Mouse (Mus musculus) stomach, embryonic 16.5 days (tissue): ENCODE measurements around the gene Klc1. TPM values are rescaled to one million over a fixed set of nuclear protein-coding genes. Genes with fewer than 3 reads are reported as not detected.
"Not testable (repeated sequence)": the region's sequence is repeated elsewhere in the genome, so short reads cannot be mapped to it uniquely, and the experiment has no call there.

Source experiments
- ATAC-seq: fragments of 200-750 bp; cut with Nextera tagmentation; 2 replicates; pipeline ENCODE4 v1.8.0; 2017; ENCODE audit warnings: moderate number of reproducible peaks, moderate TSS enrichment; ENCODE audit not compliant: insufficient read depth, low FRiP score
- H3K27ac ChIP-seq: fragments of 300-500 bp; sonication (generic); 2 replicates; pipeline ENCODE4 v1.5.1; 2014; ENCODE audit warnings: low read length
- H3K27me3 ChIP-seq: fragments of 300-500 bp; sonication (generic); 2 replicates; pipeline ENCODE4 v1.6.1; 2014; ENCODE audit warnings: low read length, control low read depth, mixed read lengths; ENCODE audit not compliant: control insufficient read depth, insufficient read depth
- H3K36me3 ChIP-seq: fragments of 300-500 bp; sonication (generic); 2 replicates; pipeline ENCODE4 v1.6.1; 2014; ENCODE audit warnings: low read length; ENCODE audit not compliant: control insufficient read depth, insufficient read depth
- H3K4me1 ChIP-seq: fragments of 300-500 bp; sonication (generic); 2 replicates; pipeline ENCODE4 v1.6.1; 2014; ENCODE audit warnings: low read length, control low read depth, mixed read lengths; ENCODE audit not compliant: control insufficient read depth, insufficient read depth
- H3K4me2 ChIP-seq: fragments of 300-500 bp; sonication (generic); 2 replicates; pipeline ENCODE4 v1.6.1; 2014; ENCODE audit warnings: low read depth, low read length, mixed read lengths
- H3K4me3 ChIP-seq: fragments of 300-500 bp; sonication (generic); replicated peaks from 2 replicates; pipeline ENCODE4 v1.5.1; 2014; ENCODE audit warnings: mild to moderate bottlenecking, low read length
- H3K9ac ChIP-seq: fragments of 300-500 bp; sonication (generic); 2 replicates; pipeline ENCODE4 v1.6.1; 2014; ENCODE audit warnings: low read length
- H3K9me3 ChIP-seq: fragments of 300-500 bp; sonication (generic); replicated peaks from 2 replicates; pipeline ENCODE4 v1.6.1; 2016; ENCODE audit warnings: low read length, control low read depth; ENCODE audit not compliant: control insufficient read depth
- WGBS: fragments of 180-500 bp; shearing (Covaris S2); extraction: QIAGEN DNeasy Blood & Tissue Kit; methylation state at CpG from one replicate; pipeline ENCODE4 v1.1.7; 2014; 5-methylcytosine and 5-hydroxymethylcytosine counted together
- polyA plus RNA-seq: library from polyadenylated mRNA; unstranded; fragments of >200 nt; fragmentation: Nextera tagmentation; extraction: Ambion mirVana; gene quantifications from 2 replicates; pipeline ENCODE4 v1.2.1, GENCODE M21; 2015

Klc1 gene
- polyA plus RNA-seq: 90.8 and 96.1 TPM in 2 replicates

GRCm38 (mm10) chr12:111758381-111759175, at the start of gene Klc1:
Gene Klc1 (plus strand): TSS chr12:111758849.
- H3K9me3 ChIP-seq: no peaks in the 10 kb centered on the region
- H3K9ac ChIP-seq: peak within 1 kb of the TSS; percentile 97
- WGBS: under 1% methylated on average over 75 of the region's 85 CpGs
- peak within 1 kb of the TSS; percentile 97 for H3K4me2 ChIP-seq
- H3K4me3 ChIP-seq: peak within 1 kb of the TSS; percentile 78
- peak; percentile 72 for ATAC-seq
- H3K27me3 ChIP-seq: no peaks in the 10 kb centered on the region
- H3K36me3 ChIP-seq: no peaks in the 10 kb centered on the region
- H3K27ac ChIP-seq: peak within 1 kb of the TSS; percentile 91
- H3K4me1 ChIP-seq: peaks cover 29% of the 10 kb centered on the region

- no peak overlapping the region for H3K9ac ChIP-seq
- H3K27me3 ChIP-seq: no peaks in the 10 kb centered on the region
- no peak overlapping the region for H3K4me3 ChIP-seq
- no peak overlapping the region for H3K4me2 ChIP-seq
- no peak for ATAC-seq
- peaks cover 24% of the 10 kb centered on the region for H3K4me1 ChIP-seq
- WGBS: 87% methylated on average over 10 of the region's 10 CpGs
- H3K27ac ChIP-seq: no peak overlapping the region
- H3K36me3 ChIP-seq: peaks cover 11% of the 10 kb centered on the region; the same call in 1 of the 2 replicates
- no peaks in the 10 kb centered on the region for H3K9me3 ChIP-seq
Observed at GRCm38 (mm10) chr12:111710091-111710490, 48.6 kb upstream of the Klc1 start.

- Histone ChIP-seq H3K4me2 (peak overlapping the region; percentile 94), H3K27ac (peak overlapping the region; percentile 62; the same call in 1 of the 2 replicates), H3K36me3 (peaks cover 11% of the 10 kb centered on the region; the same call in 1 of the 2 replicates), H3K4me3 (peak overlapping the region; percentile 82), H3K9me3 (no peaks in the 10 kb centered on the region), H3K4me1 (peaks cover 12% of the 10 kb centered on the region), H3K9ac (peak overlapping the region; percentile 98), H3K27me3 (no peaks in the 10 kb centered on the region)
- under 1% methylated on average over 33 of the region's 33 CpGs for WGBS
- no peak for ATAC-seq
Observed at GRCm38 (mm10) chr12:111712476-111712875, 46.2 kb upstream of the Klc1 start.

GRCm38 (mm10) chr12:111713004-111713651, 45.5 kb upstream of the Klc1 start, which contains the start of the genes Bag5 and Apopt1:
Gene Bag5 (minus strand): TSS chr12:111713257.
Gene Apopt1 (plus strand): TSS chr12:111713261.
- peak; percentile 96 for ATAC-seq
- Histone ChIP-seq H3K4me3 (peak within 1 kb of the TSS; percentile 82), H3K27ac (peak within 1 kb of the TSS; percentile 62), H3K9ac (peak within 1 kb of the TSS; percentile 98), H3K36me3 (peaks cover 11% of the 10 kb centered on the region; the same call in 1 of the 2 replicates), H3K4me1 (peaks cover 12% of the 10 kb centered on the region), H3K4me2 (peak within 1 kb of the TSS; percentile 94), H3K9me3 (no peaks in the 10 kb centered on the region), H3K27me3 (no peaks in the 10 kb centered on the region)
- WGBS: under 1% methylated on average over 86 of the region's 86 CpGs

- H3K27ac ChIP-seq, H3K9me3 ChIP-seq, H3K27me3 ChIP-seq, H3K36me3 ChIP-seq, H3K9ac ChIP-seq, ATAC-seq: not testable (repeated sequence)
- H3K4me1 ChIP-seq: peaks cover 12% of the 10 kb centered on the region
- H3K4me3 ChIP-seq: peak overlapping the region; percentile 82
- H3K4me2 ChIP-seq: peak overlapping the region; percentile 66
- 75% methylated on average over 6 of the region's 6 CpGs for WGBS
Observed at GRCm38 (mm10) chr12:111713880-111714279, 44.8 kb upstream of the Klc1 start.

- Histone ChIP-seq H3K4me2 (no peak overlapping the region), H3K9me3 (no peaks in the 10 kb centered on the region), H3K27ac (no peak overlapping the region), H3K9ac (no peak overlapping the region), H3K4me3 (no peak overlapping the region), H3K27me3 (no peaks in the 10 kb centered on the region), H3K36me3 (no peaks in the 10 kb centered on the region), H3K4me1 (peaks cover 9% of the 10 kb centered on the region)
- 98% methylated on average over 7 of the region's 7 CpGs for WGBS
- ATAC-seq: no peak
Observed at GRCm38 (mm10) chr12:111716505-111716904, 42.1 kb upstream of the Klc1 start.

DNA sequence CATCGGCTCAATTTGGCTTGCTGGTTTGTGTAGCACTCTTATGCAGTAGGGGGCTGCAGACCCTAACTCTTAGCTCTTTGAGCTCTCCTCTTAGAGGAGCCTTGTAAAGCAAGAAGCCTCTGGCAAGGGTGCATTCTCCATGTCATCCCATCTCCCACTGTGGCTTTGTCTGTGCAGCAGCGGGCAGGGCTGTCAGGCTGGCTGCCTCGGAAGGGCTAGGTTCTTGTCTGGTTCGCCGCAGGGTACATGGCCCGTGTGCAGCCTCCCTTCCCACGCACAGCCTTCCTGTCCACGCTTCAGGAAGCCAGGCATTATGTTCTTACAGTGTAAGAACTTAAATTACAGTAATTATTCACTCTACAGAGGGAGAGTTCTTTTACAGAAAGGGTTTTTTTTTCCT, 40.0 kb upstream of the Klc1 start:
- H3K9me3 ChIP-seq: no peaks in the 10 kb centered on the region
- 61% methylated on average over 8 of the region's 8 CpGs for WGBS
- H3K36me3 ChIP-seq: 0 out of 2 replicates have a peak, but pooled peaks cover 3% of the 10 kb centered on the region
- no peak overlapping the region for H3K4me2 ChIP-seq
- no peak for ATAC-seq
- H3K9ac ChIP-seq: peak overlapping the region; percentile 38; the same call in 1 of the 2 replicates
- H3K27me3 ChIP-seq: no peaks in the 10 kb centered on the region
- H3K4me3 ChIP-seq: no peak overlapping the region
- H3K4me1 ChIP-seq: peaks cover 3% of the 10 kb centered on the region
- no peak overlapping the region for H3K27ac ChIP-seq

DNA sequence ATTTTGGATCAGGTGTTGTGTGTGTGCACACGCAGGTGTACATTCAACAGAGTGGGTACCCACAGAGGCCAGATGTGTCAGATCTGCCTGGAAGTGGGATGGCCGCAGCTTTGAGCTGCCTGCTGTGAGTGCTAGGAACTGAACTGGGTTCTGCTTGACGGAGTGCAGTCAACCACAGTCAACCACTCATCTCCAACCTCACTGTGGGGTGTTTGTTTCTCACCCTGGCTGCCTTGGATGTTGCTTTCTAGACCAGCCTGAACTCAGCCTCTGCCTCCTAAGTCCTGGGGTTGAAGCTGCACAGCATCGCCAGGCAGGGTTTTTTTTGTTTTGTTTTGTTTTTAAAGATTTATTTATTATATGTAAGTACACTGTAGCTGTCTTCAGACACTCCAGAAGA, 38.4 kb upstream of the Klc1 start:
- H3K9ac ChIP-seq: no peak overlapping the region
- no peak overlapping the region for H3K27ac ChIP-seq
- no peak for ATAC-seq
- no peak overlapping the region for H3K4me3 ChIP-seq
- no peak overlapping the region for H3K4me2 ChIP-seq
- no peaks in the 10 kb centered on the region for H3K4me1 ChIP-seq
- H3K27me3 ChIP-seq: no peaks in the 10 kb centered on the region
- 86% methylated on average over 4 of the region's 4 CpGs for WGBS
- 0 out of 2 replicates have a peak, but pooled peaks cover 5% of the 10 kb centered on the region for H3K36me3 ChIP-seq
- H3K9me3 ChIP-seq: no peaks in the 10 kb centered on the region

DNA sequence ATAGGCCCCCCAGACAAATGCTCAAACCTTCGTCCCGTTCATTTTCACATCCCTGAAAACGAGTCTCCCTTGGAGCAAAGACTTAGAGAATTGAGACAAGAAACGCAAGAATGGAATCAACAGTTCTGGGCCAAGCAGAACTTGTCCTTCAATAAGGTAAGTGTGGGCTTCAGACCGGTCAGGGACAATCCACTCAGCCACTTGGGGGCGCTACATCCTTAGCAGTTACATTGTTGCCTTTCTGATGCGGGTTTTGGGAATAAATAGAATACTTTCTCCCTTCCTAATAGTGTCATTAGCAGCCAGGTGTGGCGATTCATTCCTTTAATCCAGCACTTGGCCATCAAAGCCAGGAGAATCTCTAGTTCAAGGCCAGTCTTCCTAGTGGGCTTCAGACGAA, 36.0 kb upstream of the Klc1 start:
- 67% methylated on average over 9 of the region's 9 CpGs for WGBS
- H3K9ac ChIP-seq: no peak overlapping the region
- no peaks in the 10 kb centered on the region for H3K9me3 ChIP-seq
- H3K4me2 ChIP-seq: no peak overlapping the region
- 0 out of 2 replicates have a peak, but pooled peaks cover 5% of the 10 kb centered on the region for H3K36me3 ChIP-seq
- no peak overlapping the region for H3K27ac ChIP-seq
- no peak for ATAC-seq
- no peak overlapping the region for H3K4me3 ChIP-seq
- H3K27me3 ChIP-seq: no peaks in the 10 kb centered on the region
- H3K4me1 ChIP-seq: no peaks in the 10 kb centered on the region
